Mouse (Mus musculus): ENCODE measurements at regions not wholly inside any gene's neighbourhood (a gene's known extent, or its start where the extent isn't known, plus 50 kb on each side); places are given as distances from the start of the nearest gene placed in this dataset.

- TF ChIP-seq CTCF (IDR thresholded peaks at IDR 0.05; ENCODE audit: control insufficient read depth, insufficient read depth, insufficient read length) (no peak), CEBPB (IDR thresholded peaks at IDR 0.05; ENCODE audit: low read depth) (no peak), MYOG (IDR thresholded peaks at IDR 0.05; ENCODE audit: control insufficient read depth, extremely low read depth, insufficient read length) (no peak), USF1 (IDR thresholded peaks at IDR 0.05; ENCODE audit: low read depth) (no peak)
These were observed 86.0 kb upstream of the 1700016C15Rik start for GRCm38 (mm10) chr1:177643662-177644061.
